Mouse (Mus musculus) adipose tissue, adult 10 weeks (tissue): ENCODE data around the gene Tmem138. TPM values are rescaled to one million over a fixed set of nuclear protein-coding genes. Genes with fewer than 3 reads are reported as not detected.

Experiments
- polyA plus RNA-seq: library from polyadenylated mRNA; stranded (reverse); fragments of 350-450 nt; fragmentation: Illumina TruSeq; extraction: RNeasy Lipid Tissue Mini Kit (QIAGEN cat#74804); gene quantifications from one replicate; pipeline ENCODE4 v1.2.3, GENCODE M21; 2014; ENCODE audit warnings: low read depth, low replicate concordance

The Tmem138 gene
- 9.8 TPM for polyA plus RNA-seq

DNA sequence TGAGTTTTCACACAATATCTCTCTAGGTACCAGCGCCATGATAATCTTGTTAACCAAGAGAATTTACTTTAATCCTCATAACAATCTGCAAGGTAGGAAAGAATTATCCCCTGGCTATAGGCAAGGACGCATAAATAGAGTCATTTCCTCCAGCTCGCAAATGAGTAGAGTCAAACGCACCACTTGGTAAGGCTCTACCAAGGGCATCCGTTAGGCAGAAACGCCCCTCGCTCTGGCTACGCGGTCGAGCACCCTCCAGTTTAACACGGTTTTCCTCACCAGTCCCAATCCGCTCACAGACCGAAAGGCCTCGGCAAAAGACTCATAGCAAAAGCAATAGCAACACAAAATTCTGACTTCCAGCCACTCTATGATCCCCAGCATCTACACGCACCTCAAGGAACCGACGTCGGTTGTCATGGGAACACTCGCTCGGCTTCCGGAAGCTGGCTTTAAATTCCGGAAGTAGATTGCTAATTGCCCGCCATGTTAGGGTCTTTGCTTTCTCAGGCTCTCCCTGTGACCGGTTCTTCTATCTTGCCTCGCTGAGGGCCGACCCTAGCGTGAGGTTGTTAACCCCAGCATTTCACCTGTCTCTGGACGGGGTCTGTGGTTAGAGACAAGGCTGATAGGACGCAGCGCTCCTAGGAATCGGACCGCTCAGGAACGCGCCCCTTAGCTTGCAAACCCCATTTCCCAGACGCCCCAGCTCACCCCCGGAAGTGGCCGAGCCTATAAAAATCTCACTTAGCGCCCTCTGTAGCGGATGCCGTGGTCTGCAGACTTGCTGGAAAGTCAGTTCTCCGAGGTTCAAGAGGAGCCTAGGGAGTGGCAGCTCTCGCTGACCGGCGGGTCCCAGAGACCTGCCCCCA, at the start of gene Tmem138, which contains the start of gene Cyb561a3:
Tmem138 (minus strand) TSS at position 673 of the 872 bp plus-strand sequence.
Cyb561a3 (plus strand) TSS at position 483 of the 872 bp plus-strand sequence.

DNA sequence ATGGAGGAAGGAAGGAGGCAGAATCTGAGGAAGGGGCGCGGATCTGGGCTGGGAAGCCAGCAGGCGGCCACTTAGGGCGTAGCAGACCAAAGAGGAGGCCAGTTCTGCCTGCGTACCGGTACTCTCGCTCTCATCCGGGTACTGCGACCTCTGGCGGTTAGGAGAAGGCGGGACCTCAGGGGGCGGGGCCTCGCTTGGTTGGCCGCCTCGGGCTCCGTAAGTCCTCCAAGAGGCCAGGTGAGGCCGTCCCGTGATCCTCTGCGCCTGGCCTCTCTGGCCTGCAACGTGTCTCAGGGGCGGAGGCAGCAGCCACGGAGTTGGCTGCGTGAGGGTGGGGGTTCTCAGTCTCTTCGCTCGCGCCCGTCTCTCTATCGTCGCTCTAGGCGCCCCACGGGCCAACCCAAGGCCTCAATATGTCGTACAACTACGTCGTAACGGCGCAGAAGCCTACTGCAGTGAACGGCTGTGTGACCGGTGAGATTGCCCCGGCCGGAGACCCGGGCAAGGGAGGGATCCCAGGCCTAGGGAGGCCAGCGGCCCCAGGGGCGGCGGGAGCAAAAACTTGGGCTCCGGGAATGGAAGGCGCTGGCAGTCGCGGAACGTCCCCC, 28.2 kb upstream of the Tmem138 start, which contains the start of the genes Ddb1 and Tkfc:
Ddb1 (plus strand) TSS at position 35 of the 608 bp plus-strand sequence.
Tkfc (minus strand) TSS at position 362 of the 608 bp plus-strand sequence.

DNA sequence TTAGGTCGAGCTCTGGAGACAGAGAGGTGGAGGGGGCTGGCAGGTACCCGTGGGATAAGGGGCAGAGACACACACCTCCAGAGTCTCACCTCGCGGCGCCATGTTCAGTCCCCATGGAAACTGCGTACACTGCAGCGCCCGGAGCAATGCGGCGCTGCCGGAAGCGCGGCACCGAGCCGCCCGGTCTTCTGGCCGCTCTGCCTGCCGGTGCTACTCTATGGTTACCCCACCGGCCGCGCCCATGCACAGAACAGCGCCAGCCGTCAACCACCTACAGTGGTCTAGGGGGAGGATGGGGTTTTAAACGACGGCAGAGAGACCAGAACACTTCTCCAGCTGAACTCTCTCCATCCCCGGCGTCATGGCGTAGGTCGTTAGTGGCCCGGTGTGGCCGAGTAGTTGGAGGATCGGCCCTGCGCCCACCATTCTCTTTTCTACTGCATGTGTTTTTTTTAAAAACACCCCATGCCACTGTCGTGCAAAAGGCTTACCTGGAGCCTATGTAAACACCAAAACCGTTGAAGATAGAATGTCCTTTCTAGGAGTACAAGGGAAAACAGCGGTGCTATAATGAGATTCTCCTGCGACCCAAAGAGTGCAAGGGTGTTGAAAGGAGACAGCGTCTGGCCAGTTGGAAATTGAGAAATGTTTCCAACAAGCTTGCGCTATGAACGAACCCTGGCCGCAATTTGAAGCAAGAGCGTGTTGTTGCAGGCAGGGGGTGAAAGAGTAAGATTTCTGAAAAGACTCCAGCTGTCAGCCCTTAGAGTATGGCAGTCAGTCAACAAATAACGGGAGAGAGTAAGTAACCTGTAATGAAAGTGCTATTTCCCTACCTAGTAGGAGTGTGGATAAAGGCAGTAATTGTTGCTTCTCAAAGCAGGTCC, 21.3 kb downstream of the Tmem138 start, which contains the start of gene Tmem216:
Tmem216 (minus strand) TSS at position 615 of the 887 bp plus-strand sequence.

DNA sequence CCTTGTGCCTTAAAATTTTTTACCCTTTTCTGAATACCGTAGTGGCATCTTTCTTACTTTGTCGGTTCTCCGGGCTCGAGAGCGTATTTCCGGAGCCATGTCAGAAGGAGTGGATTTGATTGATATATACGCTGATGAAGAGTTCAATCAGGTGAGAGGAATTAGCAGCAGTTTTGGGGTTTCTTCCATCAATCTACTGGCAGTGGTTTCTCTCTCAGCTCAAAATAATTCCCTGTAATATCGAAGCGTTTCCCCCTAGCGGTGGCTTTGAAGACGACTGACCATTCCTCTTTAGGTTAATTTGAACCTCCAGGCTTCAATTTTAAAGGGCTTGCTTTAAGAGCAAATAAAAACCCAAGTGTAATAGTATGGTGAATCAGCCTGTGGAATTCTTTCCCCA, 51.3 kb downstream of the Tmem138 start, which contains the start of gene Sdhaf2:
Sdhaf2 (minus strand) TSS at position 233 of the 400 bp plus-strand sequence.

DNA sequence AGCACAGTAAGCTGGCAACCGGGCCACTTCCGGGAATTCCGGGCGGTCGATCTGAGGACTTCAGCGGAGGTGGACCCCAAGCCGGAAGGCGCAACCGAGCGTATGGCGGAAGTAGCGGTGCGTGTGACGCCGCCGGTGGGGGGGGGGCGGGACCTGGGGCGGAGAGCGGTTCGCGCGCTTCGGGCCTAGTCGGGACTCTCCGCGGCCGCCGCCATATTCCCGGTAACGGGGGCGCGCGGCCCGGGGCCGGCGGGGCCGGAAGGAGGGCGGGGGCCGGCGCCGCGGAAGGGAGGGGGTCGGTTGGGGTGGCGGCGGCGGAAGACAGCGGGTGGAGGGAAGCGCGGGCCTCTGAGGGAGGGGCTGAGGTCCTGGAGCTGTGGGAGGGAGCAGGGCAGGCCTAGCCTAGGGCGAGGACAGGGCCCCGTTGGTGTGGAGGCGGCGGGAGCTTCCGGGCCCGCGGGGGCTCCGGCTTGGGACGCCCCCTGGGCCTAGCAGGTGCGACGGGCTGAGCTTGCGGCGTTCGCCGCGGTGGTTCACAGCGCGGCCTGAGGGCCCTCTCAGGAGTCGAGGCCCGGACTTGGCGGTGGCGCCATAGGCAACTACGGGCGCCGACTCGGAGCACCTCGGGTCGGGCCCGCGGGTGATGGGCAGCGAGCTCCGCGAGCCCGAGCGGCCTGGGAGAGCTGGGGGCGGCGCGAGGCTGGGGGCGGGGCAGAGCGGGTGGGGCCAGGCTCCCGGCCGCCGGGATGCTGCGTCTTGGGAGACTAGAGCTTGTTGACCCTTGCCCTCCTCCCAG, 51.9 kb downstream of the Tmem138 start, which contains the start of gene Cpsf7:
Cpsf7 (plus strand) TSS at position 161 of the 796 bp plus-strand sequence.

Other genes with a start within 250 kb of the Tmem138 start
- 3.0 TPM for gene Syt7, start 188.3 kb downstream of the Tmem138 start, polyA plus RNA-seq
- gene Lrrc10b, start 119.9 kb downstream of the Tmem138 start, polyA plus RNA-seq: 4.4 TPM
- gene Ppp1r32, start 94.4 kb downstream of the Tmem138 start, polyA plus RNA-seq: 6.6 TPM
- 54.1 TPM for gene Cpsf7, start 52.1 kb downstream of the Tmem138 start, polyA plus RNA-seq
- 47.1 TPM for gene Sdhaf2, start 51.2 kb downstream of the Tmem138 start, polyA plus RNA-seq
- 32.2 TPM for gene Tmem216, start 21.1 kb downstream of the Tmem138 start, polyA plus RNA-seq
- 19.0 TPM for gene Cyb561a3, start 190 bp downstream of the Tmem138 start, polyA plus RNA-seq
- gene Ddb1, start 28.0 kb upstream of the Tmem138 start, polyA plus RNA-seq: 176 TPM
- gene Tkfc, start 28.3 kb upstream of the Tmem138 start, polyA plus RNA-seq: 17.4 TPM
- gene Vwce, start 56.9 kb upstream of the Tmem138 start, polyA plus RNA-seq: 0.17 TPM
- gene Pga5, start 100.7 kb upstream of the Tmem138 start, polyA plus RNA-seq: not detected
- gene Vps37c, start 111.4 kb upstream of the Tmem138 start, polyA plus RNA-seq: 24.5 TPM
- gene Cd5, start 161.6 kb upstream of the Tmem138 start, polyA plus RNA-seq: 0.87 TPM